Mouse (Mus musculus) urinary bladder, adult 18-20 months (tissue): ENCODE data around the gene Usp31.

ENCODE experiments used
- DNase-seq, 2 experiments: peaks; one replicate each; pipeline ENCODE4 v3.0.0; 2022; ENCODE audit warnings: low spot score in 2 of 2, mixed read lengths in 2 of 2

Gene Usp31

GRCm38 (mm10) chr7:121707073-121707667 is at the start of gene Usp31:
Gene Usp31 (minus strand): TSS chr7:121707253.
- DNase-seq, result peak; percentile 91 to 93

- no peak for DNase-seq
Observed at GRCm38 (mm10) chr7:121754748-121755147, 47.7 kb upstream of the Usp31 start.

- no peak for DNase-seq
Observed at GRCm38 (mm10) chr7:121750244-121750643, 43.2 kb upstream of the Usp31 start.

GRCm38 (mm10) chr7:121737511-121738415 is 30.7 kb upstream of the Usp31 start:
- peak; percentile 51 to 66 for DNase-seq

GRCm38 (mm10) chr7:121734171-121734831 is 27.2 kb upstream of the Usp31 start, which contains the start of gene Scnn1g:
Gene Scnn1g (plus strand): TSS chr7:121734479.
- peak; percentile 90 to 97 for DNase-seq

GRCm38 (mm10) chr7:121730225-121730624 is 23.2 kb upstream of the Usp31 start:
- peak in 1 of 2 experiments; percentile 11 for DNase-seq

GRCm38 (mm10) chr7:121717031-121717430 is 10.0 kb upstream of the Usp31 start:
- DNase-seq, result no peak

GRCm38 (mm10) chr7:121711171-121711570 is 4.1 kb upstream of the Usp31 start:
- DNase-seq, result peak; percentile 17 to 54

- peak; percentile 28 to 60 for DNase-seq
Observed at GRCm38 (mm10) chr7:121706411-121707072, 511 bp downstream of the Usp31 start.

- DNase-seq, result no peak
Observed at GRCm38 (mm10) chr7:121705051-121705450, 2.0 kb downstream of the Usp31 start.

- peak; percentile 30 to 50 for DNase-seq
Observed at GRCm38 (mm10) chr7:121701983-121702382, 5.1 kb downstream of the Usp31 start.

GRCm38 (mm10) chr7:121700480-121700879 is 6.6 kb downstream of the Usp31 start:
- DNase-seq, result no peak

- no peak for DNase-seq
Observed at GRCm38 (mm10) chr7:121699218-121699617, 7.8 kb downstream of the Usp31 start.

GRCm38 (mm10) chr7:121697574-121697973 is 9.5 kb downstream of the Usp31 start:
- no peak for DNase-seq

GRCm38 (mm10) chr7:121697170-121697569 is 9.9 kb downstream of the Usp31 start:
- DNase-seq, result no peak

- no peak for DNase-seq
Observed at GRCm38 (mm10) chr7:121691803-121692202, 15.2 kb downstream of the Usp31 start.

- no peak for DNase-seq
Observed at GRCm38 (mm10) chr7:121689338-121689737, 17.7 kb downstream of the Usp31 start.

GRCm38 (mm10) chr7:121685140-121685984 is 21.7 kb downstream of the Usp31 start:
- DNase-seq, result no peak

- DNase-seq, result no peak
Observed at GRCm38 (mm10) chr7:121681191-121681590, 25.9 kb downstream of the Usp31 start.

GRCm38 (mm10) chr7:121677105-121677753 is 29.8 kb downstream of the Usp31 start:
- DNase-seq, result no peak
